Mouse (Mus musculus): ENCODE results near the gene Nod1. TPM values are rescaled to one million over a fixed set of nuclear protein-coding genes. Genes with fewer than 3 reads are reported as not detected.

Nod1 gene
- polyA plus RNA-seq, 1 experiment = 9.4 TPM

- H3K27me3 ChIP-seq (ENCODE audit: control insufficient read depth, insufficient read depth, low read length, poor library complexity, severe bottlenecking) = no peaks in the 10 kb centered on the region
- peaks cover 4% of the 10 kb centered on the region for H3K36me3 ChIP-seq (ENCODE audit: control insufficient read depth, insufficient read depth, low read length, poor library complexity, severe bottlenecking)
- TF ChIP-seq CTCF (IDR thresholded peaks at IDR 0.05; ENCODE audit: low read depth, low read length) (no peak), POLR2A (IDR thresholded peaks at IDR 0.05; ENCODE audit: insufficient read depth, low read length) (no peak), EP300 (IDR thresholded peaks at IDR 0.05; ENCODE audit: insufficient read depth, low read depth, low read length) (no peak)
- peak overlapping the region; percentile 41 for H3K4me3 ChIP-seq (ENCODE audit: low read depth, low read length)
- H3K27ac ChIP-seq (ENCODE audit: insufficient read depth, low read length) = no peak overlapping the region
- H3K4me1 ChIP-seq (ENCODE audit: control insufficient read depth, insufficient read depth, low read length) = peaks cover 9% of the 10 kb centered on the region
- H3K9ac ChIP-seq (ENCODE audit: low read depth, poor library complexity, severe bottlenecking) = peak overlapping the region; percentile 21; the same call in 1 of the 2 replicates
- H3K9me3 ChIP-seq (replicated peaks; ENCODE audit: control insufficient read depth, insufficient read depth, low read length, poor library complexity, severe bottlenecking) = no peaks in the 10 kb centered on the region
Measured at GRCm38 (mm10) chr6:54943292-54943691, 29.1 kb downstream of the Nod1 start.

- peaks cover 9% of the 10 kb centered on the region for H3K4me1 ChIP-seq (ENCODE audit: control insufficient read depth, insufficient read depth, low read length)
- H3K9me3 ChIP-seq (replicated peaks; ENCODE audit: control insufficient read depth, insufficient read depth, low read length, poor library complexity, severe bottlenecking) = no peaks in the 10 kb centered on the region
- H3K4me3 ChIP-seq (ENCODE audit: low read depth, low read length) = no peak overlapping the region
- H3K27ac ChIP-seq (ENCODE audit: insufficient read depth, low read length) = no peak overlapping the region
- peaks cover 6% of the 10 kb centered on the region; the same call in 1 of the 2 replicates for H3K36me3 ChIP-seq (ENCODE audit: control insufficient read depth, insufficient read depth, low read length, poor library complexity, severe bottlenecking)
- no peak overlapping the region for H3K9ac ChIP-seq (ENCODE audit: low read depth, poor library complexity, severe bottlenecking)
- H3K27me3 ChIP-seq (ENCODE audit: control insufficient read depth, insufficient read depth, low read length, poor library complexity, severe bottlenecking) = no peaks in the 10 kb centered on the region
- TF ChIP-seq POLR2A (IDR thresholded peaks at IDR 0.05; ENCODE audit: insufficient read depth, low read length) (no peak), EP300 (IDR thresholded peaks at IDR 0.05; ENCODE audit: insufficient read depth, low read depth, low read length) (no peak), CTCF (IDR thresholded peaks at IDR 0.05; ENCODE audit: low read depth, low read length) (no peak)
Measured at GRCm38 (mm10) chr6:54941149-54941548, 31.3 kb downstream of the Nod1 start.

- H3K4me1 ChIP-seq (ENCODE audit: control insufficient read depth, insufficient read depth, low read length) = peaks cover 9% of the 10 kb centered on the region
- no peaks in the 10 kb centered on the region for H3K27me3 ChIP-seq (ENCODE audit: control insufficient read depth, insufficient read depth, low read length, poor library complexity, severe bottlenecking)
- no peaks in the 10 kb centered on the region for H3K9me3 ChIP-seq (replicated peaks; ENCODE audit: control insufficient read depth, insufficient read depth, low read length, poor library complexity, severe bottlenecking)
- no peak overlapping the region for H3K27ac ChIP-seq (ENCODE audit: insufficient read depth, low read length)
- no peak overlapping the region for H3K9ac ChIP-seq (ENCODE audit: low read depth, poor library complexity, severe bottlenecking)
- no peak overlapping the region for H3K4me3 ChIP-seq (ENCODE audit: low read depth, low read length)
- H3K36me3 ChIP-seq (ENCODE audit: control insufficient read depth, insufficient read depth, low read length, poor library complexity, severe bottlenecking) = peaks cover 7% of the 10 kb centered on the region; the same call in 1 of the 2 replicates
- no peak for TF ChIP-seq POLR2A (IDR thresholded peaks at IDR 0.05; ENCODE audit: insufficient read depth, low read length)
- TF ChIP-seq EP300 (IDR thresholded peaks at IDR 0.05; ENCODE audit: insufficient read depth, low read depth, low read length) = no peak
- TF ChIP-seq CTCF (IDR thresholded peaks at IDR 0.05; ENCODE audit: low read depth, low read length) = no peak
Measured at GRCm38 (mm10) chr6:54940126-54940525, 32.3 kb downstream of the Nod1 start.

- peaks cover 7% of the 10 kb centered on the region; the same call in 1 of the 2 replicates for H3K36me3 ChIP-seq (ENCODE audit: control insufficient read depth, insufficient read depth, low read length, poor library complexity, severe bottlenecking)
- H3K27me3 ChIP-seq (ENCODE audit: control insufficient read depth, insufficient read depth, low read length, poor library complexity, severe bottlenecking) = no peaks in the 10 kb centered on the region
- TF ChIP-seq POLR2A (IDR thresholded peaks at IDR 0.05; ENCODE audit: insufficient read depth, low read length) = no peak
- 0 out of 2 replicates have a peak, but pooled peaks have one; percentile 32 for TF ChIP-seq EP300 (IDR thresholded peaks at IDR 0.05; ENCODE audit: insufficient read depth, low read depth, low read length)
- no peak for TF ChIP-seq CTCF (IDR thresholded peaks at IDR 0.05; ENCODE audit: low read depth, low read length)
- no peaks in the 10 kb centered on the region for H3K9me3 ChIP-seq (replicated peaks; ENCODE audit: control insufficient read depth, insufficient read depth, low read length, poor library complexity, severe bottlenecking)
- peaks cover 7% of the 10 kb centered on the region for H3K4me1 ChIP-seq (ENCODE audit: control insufficient read depth, insufficient read depth, low read length)
- no peak overlapping the region for H3K9ac ChIP-seq (ENCODE audit: low read depth, poor library complexity, severe bottlenecking)
- H3K27ac ChIP-seq (ENCODE audit: insufficient read depth, low read length) = no peak overlapping the region
- no peak overlapping the region for H3K4me3 ChIP-seq (ENCODE audit: low read depth, low read length)
Measured at GRCm38 (mm10) chr6:54939631-54940030, 32.8 kb downstream of the Nod1 start.

GRCm38 (mm10) chr6:54936496-54936895 lies 35.9 kb downstream of the Nod1 start:
- Histone ChIP-seq H3K4me3 (ENCODE audit: low read depth, low read length) (no peak overlapping the region), H3K36me3 (ENCODE audit: control insufficient read depth, insufficient read depth, low read length, poor library complexity, severe bottlenecking) (peaks cover 9% of the 10 kb centered on the region), H3K27ac (ENCODE audit: insufficient read depth, low read length) (no peak overlapping the region), H3K27me3 (ENCODE audit: control insufficient read depth, insufficient read depth, low read length, poor library complexity, severe bottlenecking) (no peaks in the 10 kb centered on the region), H3K9ac (ENCODE audit: low read depth, poor library complexity, severe bottlenecking) (no peak overlapping the region), H3K9me3 (replicated peaks; ENCODE audit: control insufficient read depth, insufficient read depth, low read length, poor library complexity, severe bottlenecking) (no peaks in the 10 kb centered on the region), H3K4me1 (ENCODE audit: control insufficient read depth, insufficient read depth, low read length) (peaks cover 4% of the 10 kb centered on the region)
- no peak for TF ChIP-seq CTCF (IDR thresholded peaks at IDR 0.05; ENCODE audit: low read depth, low read length)
- no peak for TF ChIP-seq EP300 (IDR thresholded peaks at IDR 0.05; ENCODE audit: insufficient read depth, low read depth, low read length)
- TF ChIP-seq POLR2A (IDR thresholded peaks at IDR 0.05; ENCODE audit: insufficient read depth, low read length) = no peak

GRCm38 (mm10) chr6:54934930-54935329 lies 37.5 kb downstream of the Nod1 start:
- H3K9me3 ChIP-seq (replicated peaks; ENCODE audit: control insufficient read depth, insufficient read depth, low read length, poor library complexity, severe bottlenecking) = peaks cover 8% of the 10 kb centered on the region; the same call in 1 of the 2 replicates
- no peak overlapping the region for H3K4me3 ChIP-seq (ENCODE audit: low read depth, low read length)
- H3K27ac ChIP-seq (ENCODE audit: insufficient read depth, low read length) = no peak overlapping the region
- peaks cover under 1% of the 10 kb centered on the region for H3K4me1 ChIP-seq (ENCODE audit: control insufficient read depth, insufficient read depth, low read length)
- H3K36me3 ChIP-seq (ENCODE audit: control insufficient read depth, insufficient read depth, low read length, poor library complexity, severe bottlenecking) = peaks cover 11% of the 10 kb centered on the region
- H3K9ac ChIP-seq (ENCODE audit: low read depth, poor library complexity, severe bottlenecking) = no peak overlapping the region
- H3K27me3 ChIP-seq (ENCODE audit: control insufficient read depth, insufficient read depth, low read length, poor library complexity, severe bottlenecking) = no peaks in the 10 kb centered on the region
- TF ChIP-seq EP300 (IDR thresholded peaks at IDR 0.05; ENCODE audit: insufficient read depth, low read depth, low read length) (no peak), POLR2A (IDR thresholded peaks at IDR 0.05; ENCODE audit: insufficient read depth, low read length) (no peak), CTCF (IDR thresholded peaks at IDR 0.05; ENCODE audit: low read depth, low read length) (no peak)
